Mouse (Mus musculus) lung, postnatal 14 days (tissue): ENCODE results near the gene Rara.
A peak's percentile ranks its signal among the peaks of the same experiment; 100 is the strongest.

Experiments used
- DNase-seq: peaks from one replicate; pipeline ENCODE4 v3.0.0; 2021

The Rara gene

GRCm38 (mm10) chr11:98939084-98939952 is 11.7 kb downstream of the Rara start:
- DNase-seq = no peak

DNA sequence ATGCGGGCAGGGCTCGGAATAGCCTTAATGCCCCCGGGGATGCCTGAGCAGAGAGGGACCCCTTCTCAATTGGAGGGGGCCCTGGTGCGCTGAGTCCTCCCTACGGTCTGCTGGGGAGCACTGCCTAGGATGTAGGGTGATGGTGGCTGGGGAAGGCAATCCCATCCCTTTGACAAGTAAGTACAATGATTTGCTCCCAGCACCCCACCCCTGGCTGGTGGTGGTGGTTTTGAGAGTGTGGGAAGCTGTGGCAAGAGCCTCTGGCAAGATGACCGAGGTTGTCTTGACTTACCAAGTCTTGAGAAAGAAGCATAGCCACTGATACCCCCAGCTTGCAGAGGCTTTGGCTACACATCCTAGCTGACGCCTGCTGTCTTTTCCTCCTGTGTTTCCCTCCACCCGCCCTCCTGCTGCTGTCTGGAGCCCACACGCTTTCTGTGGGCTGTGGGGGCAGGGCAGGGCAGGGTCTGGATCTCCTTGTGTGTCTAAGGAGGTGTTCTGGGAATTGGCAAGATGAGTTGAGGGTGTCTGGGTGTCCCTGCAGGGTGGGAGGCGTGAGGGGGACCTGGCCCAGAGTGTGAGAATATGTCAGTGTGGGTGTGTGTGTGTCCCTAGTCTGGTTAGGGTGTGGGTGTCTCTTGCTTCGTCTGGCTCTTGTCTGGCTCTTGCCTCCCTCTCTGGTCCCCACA is 12.5 kb downstream of the Rara start:
- DNase-seq = no peak

DNA sequence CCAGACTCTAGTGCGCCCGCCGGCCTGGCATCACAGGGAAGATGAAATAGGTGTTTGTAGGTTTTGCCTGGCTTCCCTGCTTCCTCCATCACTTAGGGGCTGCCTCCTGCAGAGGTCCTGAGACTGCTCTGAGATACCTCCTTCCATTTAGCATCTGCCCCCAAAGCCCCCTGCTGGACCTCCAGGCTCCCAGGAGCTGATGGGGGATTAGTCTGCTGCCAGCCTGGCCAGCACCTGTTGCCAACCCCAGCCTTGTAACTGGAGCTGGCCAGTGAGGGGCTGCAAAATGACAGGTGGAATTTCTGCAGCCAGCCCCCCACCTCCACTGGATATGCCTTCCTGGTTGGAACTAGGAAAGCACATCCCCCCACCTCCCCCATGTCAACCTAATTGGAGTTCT is 13.2 kb downstream of the Rara start:
- no peak for DNase-seq

- DNase-seq = peak; percentile 80
These were observed 13.8 kb downstream of the Rara start for GRCm38 (mm10) chr11:98941341-98941825.

GRCm38 (mm10) chr11:98941826-98942550 is 14.4 kb downstream of the Rara start:
- peak; percentile 88 for DNase-seq

GRCm38 (mm10) chr11:98942555-98942922 is 14.9 kb downstream of the Rara start:
- no peak for DNase-seq

- peak; percentile 70 for DNase-seq
These were observed 15.5 kb downstream of the Rara start for GRCm38 (mm10) chr11:98942923-98943641.

- peak; percentile 69 for DNase-seq
These were observed 16.3 kb downstream of the Rara start for GRCm38 (mm10) chr11:98943741-98944461.

- no peak for DNase-seq
These were observed 17.4 kb downstream of the Rara start for GRCm38 (mm10) chr11:98944897-98945604.

DNA sequence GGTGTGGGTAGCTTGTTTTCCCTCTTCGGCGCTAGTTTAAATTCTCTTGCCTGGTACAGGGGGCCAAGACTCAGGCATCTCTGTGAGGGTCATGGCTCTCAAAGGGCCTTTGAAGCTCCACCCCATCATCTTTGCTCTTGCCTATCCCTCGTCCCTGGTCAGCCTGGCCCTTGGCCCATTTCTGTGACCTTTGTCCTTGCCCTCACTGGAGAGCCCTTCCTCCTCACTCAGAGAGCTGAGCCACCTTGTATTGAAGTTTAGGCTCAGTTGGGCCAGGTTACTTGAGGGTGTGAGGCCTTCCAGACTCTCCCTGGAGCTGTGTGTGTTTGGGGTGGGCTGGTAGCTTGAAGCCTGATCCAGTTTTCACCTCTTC is 18.0 kb downstream of the Rara start:
- DNase-seq = no peak

DNA sequence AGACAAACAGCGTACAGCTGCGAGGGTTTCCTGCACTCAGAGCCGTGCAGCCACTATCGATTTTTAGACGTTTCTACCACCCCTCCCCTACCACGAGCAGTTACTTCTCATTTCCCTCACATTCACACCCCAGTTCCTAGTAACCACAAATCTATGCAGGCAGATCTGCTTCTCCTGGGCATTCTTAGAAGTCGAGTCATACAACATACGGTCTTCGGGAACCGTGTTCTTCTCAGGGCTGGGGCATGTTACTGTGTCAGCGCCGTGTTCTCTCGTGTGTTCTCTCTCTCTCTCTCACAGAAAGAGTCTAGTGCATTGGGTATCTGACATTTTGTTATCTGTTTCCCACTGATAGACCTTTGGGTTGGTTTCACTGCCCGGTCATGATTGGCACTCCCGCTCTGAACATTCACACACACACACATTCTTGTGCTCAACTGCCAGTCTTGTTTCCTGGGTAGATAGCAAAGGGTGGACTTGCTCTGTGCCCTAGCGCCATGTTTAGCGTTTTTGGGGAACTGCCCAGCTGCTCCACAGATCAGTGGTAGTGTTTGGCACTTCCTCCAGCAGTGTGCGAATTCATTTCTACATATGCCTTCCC is 20.5 kb downstream of the Rara start:
- DNase-seq = no peak

DNA sequence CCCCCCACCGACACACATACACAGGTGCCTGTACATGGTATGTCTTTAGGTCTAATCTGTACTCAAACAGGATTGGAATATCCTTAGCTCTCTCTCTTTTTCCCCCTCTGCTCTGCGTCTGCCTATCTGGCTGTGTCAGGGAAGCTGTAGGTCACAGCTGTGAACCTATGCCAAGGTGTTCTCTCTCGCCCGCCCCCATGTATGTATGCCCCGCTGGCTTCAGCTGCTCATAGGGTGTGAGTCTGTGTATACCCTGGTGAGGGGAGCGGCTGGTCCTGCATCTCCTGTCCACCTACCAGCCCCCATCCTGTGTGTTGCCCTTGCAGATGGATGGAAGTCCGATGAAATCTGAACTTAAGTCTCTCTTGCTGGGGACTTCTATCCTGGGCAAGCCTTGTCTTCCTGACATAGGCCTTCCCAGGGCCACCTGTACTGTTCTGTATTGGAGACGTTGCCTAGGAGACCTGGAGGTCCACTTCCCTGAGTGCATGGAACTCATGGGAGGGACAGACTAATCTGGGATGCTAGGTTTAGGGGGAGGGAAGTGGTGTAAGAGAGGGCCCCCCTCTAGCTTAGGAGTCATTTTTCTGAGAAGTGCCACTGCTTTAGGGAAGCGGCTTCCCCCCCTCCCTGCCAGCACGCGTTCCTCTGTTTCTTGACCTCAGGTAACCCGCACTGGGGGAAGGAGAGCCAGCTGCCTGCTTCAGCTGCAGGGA is 21.8 kb downstream of the Rara start:
- DNase-seq = no peak

DNA sequence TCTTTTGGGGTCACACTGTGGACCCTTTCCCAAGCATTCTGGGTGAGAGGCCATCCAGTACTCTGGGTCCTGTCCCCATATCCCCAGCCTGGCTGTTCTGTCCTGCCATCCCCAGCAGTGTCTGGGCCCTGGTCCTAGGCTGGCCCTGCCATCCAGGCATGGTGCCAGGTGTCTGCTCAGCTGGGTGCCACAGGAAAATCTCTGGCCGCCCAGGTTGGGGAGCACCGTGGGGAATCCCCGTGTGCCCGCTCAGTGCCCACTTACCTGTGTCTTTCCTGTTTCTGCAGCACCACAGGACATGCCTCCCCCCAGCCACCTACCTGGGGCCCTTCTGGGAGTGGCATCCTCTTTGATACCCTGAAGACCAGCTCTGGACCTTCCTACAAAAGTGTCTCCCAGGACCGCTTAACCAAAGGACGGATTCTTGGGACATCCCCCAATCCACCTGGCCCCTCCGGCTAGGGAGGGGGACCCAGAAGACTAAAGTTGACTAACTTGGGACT is 22.4 kb downstream of the Rara start:
- DNase-seq = no peak

DNA sequence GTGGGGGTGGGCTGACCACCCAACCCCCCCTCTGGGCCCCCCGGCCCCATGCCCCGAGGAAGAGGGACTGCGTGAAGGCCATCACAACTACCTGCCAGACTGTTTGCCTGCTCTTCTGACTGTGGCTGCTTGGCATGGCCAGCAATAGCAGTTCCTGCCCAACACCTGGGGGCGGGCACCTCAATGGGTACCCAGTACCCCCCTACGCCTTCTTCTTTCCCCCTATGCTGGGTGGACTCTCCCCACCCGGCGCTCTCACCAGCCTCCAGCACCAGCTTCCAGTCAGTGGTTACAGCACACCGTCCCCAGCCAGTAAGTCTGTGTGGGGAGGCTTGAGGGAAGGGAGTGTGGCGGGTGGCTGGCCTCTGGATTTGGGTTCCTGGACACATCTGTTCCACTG is 22.9 kb downstream of the Rara start:
- no peak for DNase-seq

GRCm38 (mm10) chr11:98951026-98951906 is 23.6 kb downstream of the Rara start:
- DNase-seq = peak; percentile 82

GRCm38 (mm10) chr11:98952111-98952510 is 24.5 kb downstream of the Rara start:
- DNase-seq = no peak

- DNase-seq = no peak
These were observed 25.1 kb downstream of the Rara start for GRCm38 (mm10) chr11:98952736-98953135.

GRCm38 (mm10) chr11:98953361-98953760 is 25.7 kb downstream of the Rara start:
- DNase-seq = no peak

DNA sequence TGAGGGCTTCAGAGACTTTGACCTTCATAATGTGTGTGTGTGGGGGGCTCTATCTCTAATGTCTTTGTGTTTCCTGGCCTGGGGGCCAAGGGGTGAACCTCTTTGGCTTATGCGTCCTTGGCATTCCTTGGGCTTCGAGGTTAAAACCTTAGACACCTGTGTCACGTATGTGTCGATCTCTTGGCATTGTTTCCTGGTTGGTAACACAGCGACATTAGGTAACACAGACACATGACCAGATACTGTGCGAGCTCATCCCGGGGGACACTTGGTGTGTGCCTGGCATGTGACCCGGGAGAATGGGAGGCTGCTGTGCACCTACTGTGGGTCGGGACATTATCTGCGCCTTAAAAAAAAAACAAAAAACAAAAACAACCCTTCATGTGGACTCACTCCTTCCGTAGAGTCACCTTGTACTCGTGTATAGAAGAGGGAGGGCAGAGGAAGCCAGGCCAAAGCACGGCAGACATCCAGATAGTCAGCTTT is 26.3 kb downstream of the Rara start:
- DNase-seq = no peak
